In the genomic region with DNA sequence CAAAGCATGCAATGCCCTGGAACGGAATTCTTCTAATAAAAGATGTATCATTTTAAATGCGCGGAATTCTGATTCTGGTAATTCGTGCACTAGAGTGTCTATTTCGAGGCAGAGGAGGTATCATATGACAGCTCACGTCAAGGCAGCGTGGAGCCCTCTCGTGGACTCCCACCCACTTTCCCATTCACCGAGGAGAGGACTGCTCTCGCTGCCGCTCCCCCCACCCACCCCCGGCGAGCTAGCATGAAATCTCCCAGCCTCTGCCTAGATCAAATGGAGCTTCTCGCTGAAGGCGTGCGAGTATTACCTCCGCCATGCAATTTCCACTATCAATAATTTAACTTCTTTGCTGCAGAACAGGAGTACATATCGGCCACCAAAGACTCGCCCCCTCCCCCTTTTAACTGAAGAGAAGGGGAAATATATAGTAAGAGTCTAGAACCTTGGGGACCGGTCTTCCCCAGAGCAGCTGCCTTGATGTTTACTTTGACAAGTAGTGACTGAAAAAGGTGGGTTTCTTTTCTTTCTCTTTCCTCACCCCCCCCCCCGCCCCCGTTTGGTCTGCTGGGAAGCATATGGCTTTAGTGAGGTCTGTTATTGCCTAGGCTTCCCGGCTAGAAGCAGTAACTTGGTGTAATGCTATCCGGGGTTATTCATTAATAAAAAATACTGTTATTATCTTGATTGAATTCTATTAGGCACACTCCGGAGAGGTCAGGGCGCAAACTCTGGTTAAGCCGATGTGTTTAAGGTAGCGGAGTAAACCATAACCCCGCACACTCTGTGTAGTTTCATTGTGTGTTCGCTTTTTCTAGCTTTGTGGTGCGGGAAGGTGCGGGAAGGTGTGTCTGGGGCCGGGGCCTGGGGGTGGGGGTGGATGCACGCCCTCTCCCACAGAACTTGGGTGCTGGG, we compare ENCODE assay signal across 9 mouse cellular contexts. TPM values are rescaled to one million over a fixed set of nuclear protein-coding genes. Genes with fewer than 3 reads are reported as not detected.
A peak's percentile ranks its signal among the peaks of the same experiment; 100 is the strongest.
DNase-seq lines count a peak whose midpoint lies in the region; ATAC-seq and TF ChIP-seq lines count a peak whose summit lies in the region.
"Had no signal": no experiment of that assay in that cellular context is flagged by ENCODE, and none has a peak within 500 bp of the region (broad histone marks: within the 10 kb centered on the region; RNA-seq: fewer than 3 reads in every experiment).

No protein-coding gene starts in this region.

- H3K4me3 ChIP-seq in lung, embryonic 14.5 days (ENCODE audit: low read depth, low read length): peak overlapping the region; percentile 49
- peak overlapping the region; percentile 58 for H3K4me3 ChIP-seq in hindbrain, postnatal 0 days (ENCODE audit: low read length)
- peak overlapping the region; percentile 48 for H3K4me3 ChIP-seq in liver, embryonic 16.5 days (ENCODE audit: low read depth, low read length)
- peak overlapping the region; percentile 57 for H3K4me3 ChIP-seq in stomach, embryonic 15.5 days (replicated peaks)
- H3K4me3 ChIP-seq: megakaryocyte, embryonic 14.5 days had no signal

- peak; percentile 36 for DNase-seq in lung, embryonic 14.5 days
- no peak for DNase-seq in lung, adult 18-20 months
- peak; percentile 44 for DNase-seq in embryo, embryonic 10 days (ENCODE audit: low spot score)
- DNase-seq in hindbrain, postnatal 0 days (ENCODE audit: low spot score): peak; percentile 69
- no peak for DNase-seq in ovary, postnatal 10 days (ENCODE audit: low spot score)

- no peak for TF ChIP-seq CTCF in lung, embryonic 14.5 days (IDR thresholded peaks at IDR 0.05; ENCODE audit: low read depth)
- peak; percentile 54 for TF ChIP-seq CTCF in hindbrain, postnatal 0 days (IDR thresholded peaks at IDR 0.05; ENCODE audit: low read depth)

- H3K36me3 ChIP-seq in lung, embryonic 14.5 days (ENCODE audit: insufficient read depth): no peaks in the 10 kb centered on the region
- H3K36me3 ChIP-seq in hindbrain, postnatal 0 days (ENCODE audit: insufficient read depth, low read length): no peaks in the 10 kb centered on the region
- no peaks in the 10 kb centered on the region for H3K36me3 ChIP-seq in liver, embryonic 16.5 days (ENCODE audit: control insufficient read depth, insufficient read depth)
- no peaks in the 10 kb centered on the region for H3K36me3 ChIP-seq in stomach, embryonic 15.5 days

- no peak overlapping the region for H3K27ac ChIP-seq in lung, embryonic 14.5 days (ENCODE audit: low read depth)
- no peak overlapping the region for H3K27ac ChIP-seq in hindbrain, postnatal 0 days
- H3K27ac ChIP-seq in liver, embryonic 16.5 days (ENCODE audit: low read length): no peak overlapping the region
- no peak overlapping the region for H3K27ac ChIP-seq in stomach, embryonic 15.5 days

- H3K27me3 ChIP-seq in lung, embryonic 14.5 days (ENCODE audit: insufficient read depth, low read length): peaks cover 29% of the 10 kb centered on the region
- H3K27me3 ChIP-seq in hindbrain, postnatal 0 days (ENCODE audit: insufficient read depth, low read length): no peaks in the 10 kb centered on the region
- peaks cover 25% of the 10 kb centered on the region for H3K27me3 ChIP-seq in liver, embryonic 16.5 days (ENCODE audit: control insufficient read depth, insufficient read depth, low read depth, low read length)
- H3K27me3 ChIP-seq in stomach, embryonic 15.5 days (replicated peaks): peaks cover 13% of the 10 kb centered on the region

- no peaks in the 10 kb centered on the region for H3K4me1 ChIP-seq in lung, embryonic 14.5 days (ENCODE audit: insufficient read depth)
- H3K4me1 ChIP-seq in hindbrain, postnatal 0 days (ENCODE audit: insufficient read depth, low read length): peaks cover 8% of the 10 kb centered on the region; the same call in 1 of the 2 replicates
- no peaks in the 10 kb centered on the region for H3K4me1 ChIP-seq in liver, embryonic 16.5 days (ENCODE audit: control insufficient read depth, low read depth, low read length)
- H3K4me1 ChIP-seq in stomach, embryonic 15.5 days: 0 out of 2 replicates have a peak, but pooled peaks cover 4% of the 10 kb centered on the region

- ATAC-seq in lung, embryonic 14.5 days (ENCODE audit: insufficient read depth): peak; percentile 2; the same call in 1 of the 2 replicates
- peak; percentile 56; the same call in 1 of the 2 replicates for ATAC-seq in hindbrain, postnatal 0 days
- no peak for ATAC-seq in liver, embryonic 16.5 days (ENCODE audit: low read depth)
- ATAC-seq in stomach, embryonic 15.5 days (ENCODE audit: insufficient read depth, low FRiP score, low read depth): no peak
- no peak for ATAC-seq in inflammation-experienced regulatory T-cells, adult 6 months

- peak overlapping the region; percentile 81 for H3K4me2 ChIP-seq in lung, embryonic 14.5 days
- H3K4me2 ChIP-seq in hindbrain, postnatal 0 days (ENCODE audit: low read depth, low read length): peak overlapping the region; percentile 76
- H3K4me2 ChIP-seq in liver, embryonic 16.5 days (ENCODE audit: low read depth, low read length): peak overlapping the region; percentile 49
- H3K4me2 ChIP-seq in stomach, embryonic 15.5 days: peak overlapping the region; percentile 88

- 2% methylated on average over 34 of the region's 34 CpGs for WGBS in lung, embryonic 14.5 days
- WGBS in hindbrain, postnatal 0 days: 2% methylated on average over 34 of the region's 34 CpGs
- WGBS in liver, embryonic 16.5 days (ENCODE audit: insufficient replicate concordance): 5% methylated on average over 34 of the region's 34 CpGs
- WGBS in stomach, embryonic 15.5 days: 2% methylated on average over 34 of the region's 34 CpGs

- no peaks in the 10 kb centered on the region for H3K9me3 ChIP-seq in lung, embryonic 14.5 days (ENCODE audit: low read depth, low read length)
- H3K9me3 ChIP-seq in hindbrain, postnatal 0 days (ENCODE audit: low read length): no peaks in the 10 kb centered on the region
- H3K9me3 ChIP-seq in liver, embryonic 16.5 days (replicated peaks; ENCODE audit: control insufficient read depth, low read length): no peaks in the 10 kb centered on the region
- no peaks in the 10 kb centered on the region for H3K9me3 ChIP-seq in stomach, embryonic 15.5 days
- H3K9me3 ChIP-seq: megakaryocyte, embryonic 14.5 days had no signal

- no peak overlapping the region for H3K9ac ChIP-seq in lung, embryonic 14.5 days
- peak overlapping the region; percentile 37 for H3K9ac ChIP-seq in hindbrain, postnatal 0 days (replicated peaks; ENCODE audit: low read length)
- no peak overlapping the region for H3K9ac ChIP-seq in liver, embryonic 16.5 days (ENCODE audit: low read depth, low read length)
- H3K9ac ChIP-seq in stomach, embryonic 15.5 days: no peak overlapping the region

RNA-seq across cellular contexts. Expression of a gene that starts 18.0 kb away (rescaled TPM):
- 0.76 and 0.91 TPM in 2 replicates for polyA plus RNA-seq in lung, embryonic 14.5 days (2014; fragmentation: Nextera tagmentation; extraction: Ambion mirVana)
- 3.9 and 5.6 TPM in 2 replicates for total RNA-seq in hindbrain, postnatal 0 days (2014; rRNA removed)
- polyA plus RNA-seq in hindbrain, postnatal 0 days (2015; fragmentation: Nextera tagmentation; extraction: Ambion mirVana): 6.8 and 7.6 TPM in 2 replicates
- polyA plus RNA-seq in liver, embryonic 16.5 days (2015; fragmentation: Nextera tagmentation; extraction: Ambion mirVana): 0.04 and 0.05 TPM in 2 replicates
- 2.3 and 2.4 TPM in 2 replicates for polyA plus RNA-seq in stomach, embryonic 15.5 days (2015; fragmentation: Nextera tagmentation; extraction: Ambion mirVana)
- polyA plus RNA-seq in inflammation-experienced regulatory T-cells, adult 6 months (2017; shearing (Covaris generic)): not detected

Comparison
In these comparisons a context has a peak if more than half of its experiments do, and no peak if none do; other contexts are left out.
1. DNase-seq: peak in lung, embryonic 14.5 days (single experiment), embryo, embryonic 10 days (single experiment) and hindbrain, postnatal 0 days (single experiment); none in lung, adult 18-20 months (0 of 2) and ovary, postnatal 10 days (single experiment).
2. ATAC-seq: peak in lung, embryonic 14.5 days (single experiment) and hindbrain, postnatal 0 days (single experiment); none in liver, embryonic 16.5 days (single experiment), stomach, embryonic 15.5 days (single experiment) and inflammation-experienced regulatory T-cells, adult 6 months (single experiment).
3. Peak in every context shown above with its lines, with median percentiles within 50 percentile points of each other: H3K4me2 ChIP-seq and H3K4me3 ChIP-seq.